Mouse (Mus musculus) brain, embryonic 14.5 days (tissue): ENCODE results near the gene Usp34. TPM values are rescaled to one million over a fixed set of nuclear protein-coding genes. Genes with fewer than 3 reads are reported as not detected.

Experiments
- DNase-seq: peaks from one replicate; pipeline ENCODE4 v3.0.0-alpha.2; 2011; ENCODE audit warnings: low read depth
- CTCF ChIP-seq: fragments of 200-500 bp; IDR thresholded peaks from 2 replicates; pipeline ENCODE4 v1.5.1; 2012; ENCODE audit warnings: inconsistent platforms, mild to moderate bottlenecking, moderate library complexity, borderline replicate concordance; ENCODE audit not compliant: insufficient read depth, insufficient read length; ENCODE audit errors: extremely low read depth
- POLR2A ChIP-seq: fragments of 200-500 bp; IDR thresholded peaks from 2 replicates; pipeline ENCODE4 v1.6.1; 2012; ENCODE audit warnings: mild to moderate bottlenecking, inconsistent platforms, borderline replicate concordance; ENCODE audit not compliant: poor library complexity, insufficient read depth, insufficient read length, severe bottlenecking; ENCODE audit errors: extremely low read depth
- polyA plus RNA-seq: library from polyadenylated mRNA; depleted of rRNA; stranded (reverse); fragments of >200 nt; gene quantifications from 2 replicates; pipeline ENCODE4 v1.2.3, GENCODE M21; 2012; rRNA removed

Usp34 gene
- polyA plus RNA-seq, 1 experiment = 57.6 TPM

GRCm38 (mm10) chr11:23537446-23537845, 230.8 kb downstream of the Usp34 start:
- TF ChIP-seq POLR2A = no peak
- TF ChIP-seq CTCF = no peak
- no peak for DNase-seq

Other genes starting within 250 kb of the Usp34 start
- gene Xpo1, start 50.9 kb upstream of the Usp34 start, polyA plus RNA-seq = 92.0 and 98.5 TPM in 2 replicates
- gene Ahsa2, start 191.1 kb downstream of the Usp34 start, polyA plus RNA-seq = 107 and 109 TPM in 2 replicates
- 0.74 and 0.81 TPM in 2 replicates for gene 1700093K21Rik, start 214.3 kb downstream of the Usp34 start, polyA plus RNA-seq